Mouse (Mus musculus) stomach, embryonic 16.5 days (tissue): ENCODE data around the gene Rpl7l1. TPM values are rescaled to one million over a fixed set of nuclear protein-coding genes. Genes with fewer than 3 reads are reported as not detected.
"Not testable (repeated sequence)": the region's sequence is repeated elsewhere in the genome, so short reads cannot be mapped to it uniquely, and the experiment has no call there.

Source experiments
- ATAC-seq: fragments of 200-750 bp; cut with Nextera tagmentation; 2 replicates; pipeline ENCODE4 v1.8.0; 2017; ENCODE audit warnings: moderate number of reproducible peaks, moderate TSS enrichment; ENCODE audit not compliant: insufficient read depth, low FRiP score
- H3K27ac ChIP-seq: fragments of 300-500 bp; sonication (generic); 2 replicates; pipeline ENCODE4 v1.5.1; 2014; ENCODE audit warnings: low read length
- H3K27me3 ChIP-seq: fragments of 300-500 bp; sonication (generic); 2 replicates; pipeline ENCODE4 v1.6.1; 2014; ENCODE audit warnings: low read length, control low read depth, mixed read lengths; ENCODE audit not compliant: control insufficient read depth, insufficient read depth
- H3K36me3 ChIP-seq: fragments of 300-500 bp; sonication (generic); 2 replicates; pipeline ENCODE4 v1.6.1; 2014; ENCODE audit warnings: low read length; ENCODE audit not compliant: control insufficient read depth, insufficient read depth
- H3K4me1 ChIP-seq: fragments of 300-500 bp; sonication (generic); 2 replicates; pipeline ENCODE4 v1.6.1; 2014; ENCODE audit warnings: low read length, control low read depth, mixed read lengths; ENCODE audit not compliant: control insufficient read depth, insufficient read depth
- H3K4me2 ChIP-seq: fragments of 300-500 bp; sonication (generic); 2 replicates; pipeline ENCODE4 v1.6.1; 2014; ENCODE audit warnings: low read depth, low read length, mixed read lengths
- H3K4me3 ChIP-seq: fragments of 300-500 bp; sonication (generic); replicated peaks from 2 replicates; pipeline ENCODE4 v1.5.1; 2014; ENCODE audit warnings: mild to moderate bottlenecking, low read length
- H3K9ac ChIP-seq: fragments of 300-500 bp; sonication (generic); 2 replicates; pipeline ENCODE4 v1.6.1; 2014; ENCODE audit warnings: low read length
- H3K9me3 ChIP-seq: fragments of 300-500 bp; sonication (generic); replicated peaks from 2 replicates; pipeline ENCODE4 v1.6.1; 2016; ENCODE audit warnings: low read length, control low read depth; ENCODE audit not compliant: control insufficient read depth
- WGBS: fragments of 180-500 bp; shearing (Covaris S2); extraction: QIAGEN DNeasy Blood & Tissue Kit; methylation state at CpG from one replicate; pipeline ENCODE4 v1.1.7; 2014; 5-methylcytosine and 5-hydroxymethylcytosine counted together
- polyA plus RNA-seq: library from polyadenylated mRNA; unstranded; fragments of >200 nt; fragmentation: Nextera tagmentation; extraction: Ambion mirVana; gene quantifications from 2 replicates; pipeline ENCODE4 v1.2.1, GENCODE M21; 2015

Rpl7l1 gene
- polyA plus RNA-seq, 1 experiment from 2014 or later: 155 TPM

GRCm38 (mm10) chr17:46772404-46773277, 9.8 kb downstream of the Rpl7l1 start, which contains the start of gene 2310039H08Rik:
2310039H08Rik (plus strand) TSS chr17:46772635.
- peaks cover 19% of the 10 kb centered on the region; the same call in 1 of the 2 replicates for H3K36me3 ChIP-seq
- peaks cover 16% of the 10 kb centered on the region for H3K4me1 ChIP-seq
- peak within 1 kb of the TSS; percentile 92 for H3K4me3 ChIP-seq
- peak within 1 kb of the TSS; percentile 79 for H3K4me2 ChIP-seq
- WGBS: under 1% methylated on average over 50 of the region's 50 CpGs
- peak within 1 kb of the TSS; percentile 88 for H3K9ac ChIP-seq
- H3K27ac ChIP-seq: peak within 1 kb of the TSS; percentile 93
- no peaks in the 10 kb centered on the region for H3K9me3 ChIP-seq
- no peaks in the 10 kb centered on the region for H3K27me3 ChIP-seq
- ATAC-seq: peak; percentile 89

DNA sequence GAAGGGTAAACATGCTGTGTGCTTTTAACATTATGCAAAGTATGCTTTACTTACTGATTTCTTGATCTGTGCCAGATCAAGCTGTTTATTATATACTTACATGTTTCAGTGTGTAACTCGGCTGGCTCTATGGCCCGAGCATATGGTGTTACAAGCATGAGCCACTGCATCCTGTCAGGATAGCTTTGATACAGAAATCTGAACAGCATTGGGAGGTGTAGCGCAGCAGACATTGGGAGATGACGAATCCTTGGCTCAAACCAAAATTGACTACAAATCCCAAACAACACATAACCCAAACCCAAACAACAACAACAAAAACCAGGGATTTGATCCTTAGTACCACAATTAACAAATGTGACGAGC, 10.5 kb downstream of the Rpl7l1 start:
- Histone ChIP-seq H3K4me2 (peak overlapping the region; percentile 79), H3K27me3 (no peaks in the 10 kb centered on the region), H3K27ac (peak overlapping the region; percentile 93), H3K36me3 (peaks cover 13% of the 10 kb centered on the region; the same call in 1 of the 2 replicates), H3K4me1 (peaks cover 16% of the 10 kb centered on the region), H3K9me3 (no peaks in the 10 kb centered on the region), H3K9ac (peak overlapping the region; percentile 88), H3K4me3 (peak overlapping the region; percentile 92)
- no peak for ATAC-seq
- WGBS: 4% methylated on average over 5 of the region's 5 CpGs

GRCm38 (mm10) chr17:46771616-46772015, 10.9 kb downstream of the Rpl7l1 start:
- peak overlapping the region; percentile 93; the same call in 1 of the 2 replicates for H3K27ac ChIP-seq
- ATAC-seq: no peak
- H3K27me3 ChIP-seq: no peaks in the 10 kb centered on the region
- H3K36me3 ChIP-seq: peaks cover 9% of the 10 kb centered on the region; the same call in 1 of the 2 replicates
- H3K4me3 ChIP-seq: peak overlapping the region; percentile 92
- peaks cover 16% of the 10 kb centered on the region for H3K4me1 ChIP-seq
- peak overlapping the region; percentile 88 for H3K9ac ChIP-seq
- WGBS: 57% methylated on average over 17 of the region's 17 CpGs
- no peaks in the 10 kb centered on the region for H3K9me3 ChIP-seq
- H3K4me2 ChIP-seq: peak overlapping the region; percentile 79

DNA sequence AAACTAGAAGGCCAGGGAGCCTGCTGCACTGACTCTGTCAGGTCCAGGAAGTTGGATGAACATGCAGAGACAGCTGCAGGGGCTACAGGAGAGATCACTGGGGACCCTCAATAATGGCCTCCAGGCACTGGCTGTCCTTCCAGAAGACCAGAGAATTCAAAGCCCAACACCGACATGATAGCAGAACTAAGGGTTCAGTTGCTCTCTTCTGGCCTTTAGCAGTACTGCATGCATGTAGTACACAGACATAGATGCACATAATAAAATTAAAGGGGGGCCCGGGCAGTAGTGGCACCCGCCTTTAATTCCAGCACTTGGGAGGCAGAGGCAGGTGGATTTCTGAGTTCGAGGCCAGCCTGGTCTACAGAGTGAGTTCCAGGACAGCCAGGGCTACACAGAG, 11.4 kb downstream of the Rpl7l1 start:
- H3K4me3 ChIP-seq: no peak overlapping the region
- no peaks in the 10 kb centered on the region for H3K9me3 ChIP-seq
- 86% methylated on average over 4 of the region's 4 CpGs for WGBS
- H3K9ac ChIP-seq: no peak overlapping the region
- H3K27ac ChIP-seq: no peak overlapping the region
- H3K4me2 ChIP-seq: no peak overlapping the region
- ATAC-seq: no peak
- peaks cover 16% of the 10 kb centered on the region for H3K4me1 ChIP-seq
- no peaks in the 10 kb centered on the region for H3K27me3 ChIP-seq
- peaks cover 8% of the 10 kb centered on the region; the same call in 1 of the 2 replicates for H3K36me3 ChIP-seq

DNA sequence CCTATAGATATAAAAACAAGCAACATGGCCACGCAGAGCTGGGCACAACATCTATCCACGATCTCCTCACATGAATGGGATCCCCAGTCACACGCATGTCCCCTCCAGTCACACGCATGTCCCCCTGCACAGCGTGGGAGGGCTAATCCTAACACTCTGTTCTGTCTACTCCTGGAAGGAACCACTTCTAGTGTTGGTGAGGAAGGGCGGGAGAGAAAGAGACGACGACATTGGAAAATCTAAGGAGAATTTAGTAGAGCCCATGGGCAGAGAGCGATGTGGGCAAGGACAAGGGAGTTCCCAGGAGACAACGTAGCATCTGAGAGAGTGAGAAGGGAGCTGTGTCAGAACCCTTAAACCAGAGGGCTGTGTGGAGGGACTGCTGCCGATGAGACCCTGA, 11.9 kb downstream of the Rpl7l1 start:
- Histone ChIP-seq H3K27ac (no peak overlapping the region), H3K36me3 (peaks cover 8% of the 10 kb centered on the region; the same call in 1 of the 2 replicates), H3K9me3 (no peaks in the 10 kb centered on the region), H3K4me2 (no peak overlapping the region), H3K4me1 (peaks cover 16% of the 10 kb centered on the region), H3K27me3 (no peaks in the 10 kb centered on the region), H3K4me3 (no peak overlapping the region), H3K9ac (no peak overlapping the region)
- WGBS: 91% methylated on average over 11 of the region's 11 CpGs
- ATAC-seq: no peak

DNA sequence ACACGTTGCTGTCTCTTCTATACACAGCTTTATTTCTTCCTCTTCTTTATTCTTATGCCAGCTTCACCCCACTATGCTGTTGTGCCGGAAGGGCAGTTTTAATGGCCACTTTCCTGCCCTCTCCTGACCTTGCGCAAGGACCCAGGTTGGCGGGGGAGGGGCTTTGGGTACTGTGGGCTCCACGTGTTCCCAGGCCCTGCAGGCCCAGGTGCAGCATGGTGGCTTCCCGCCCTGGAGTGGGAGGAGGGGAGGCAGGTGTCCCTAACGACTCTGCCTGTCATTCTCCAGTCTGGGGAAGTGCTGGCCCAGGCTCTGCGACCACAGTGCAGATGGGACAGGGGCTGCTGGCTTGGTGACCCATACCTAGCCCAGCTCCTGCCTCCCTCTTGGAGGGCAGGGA, 14.6 kb downstream of the Rpl7l1 start:
- no peaks in the 10 kb centered on the region for H3K36me3 ChIP-seq
- 48% methylated on average over 8 of the region's 8 CpGs for WGBS
- no peaks in the 10 kb centered on the region for H3K27me3 ChIP-seq
- H3K4me3 ChIP-seq: no peak overlapping the region
- ATAC-seq: no peak
- peaks cover 7% of the 10 kb centered on the region for H3K4me1 ChIP-seq
- H3K9me3 ChIP-seq: no peaks in the 10 kb centered on the region
- H3K27ac ChIP-seq: no peak overlapping the region
- no peak overlapping the region for H3K4me2 ChIP-seq
- H3K9ac ChIP-seq: no peak overlapping the region

DNA sequence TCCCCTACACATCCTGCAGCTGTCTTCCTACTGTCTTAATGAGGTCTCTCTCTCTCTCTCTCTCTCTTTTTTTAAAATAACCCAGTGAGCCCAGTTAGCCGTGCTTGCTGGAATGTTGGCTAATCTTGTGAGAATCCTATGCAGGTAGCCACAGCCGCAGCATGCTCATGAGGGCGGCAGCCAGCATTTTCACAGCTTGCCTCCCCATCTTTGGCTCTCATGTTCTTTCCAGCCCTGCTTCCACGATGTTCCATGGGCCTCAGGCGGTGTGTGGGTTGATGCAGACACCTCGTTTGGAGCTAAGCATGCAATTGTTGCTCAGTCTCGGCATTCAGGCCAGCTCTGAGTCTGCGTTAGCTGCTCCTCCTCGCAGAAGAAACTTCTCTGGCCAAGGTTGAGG, 17.6 kb downstream of the Rpl7l1 start:
- H3K9ac ChIP-seq, H3K36me3 ChIP-seq, H3K9me3 ChIP-seq, H3K4me2 ChIP-seq, H3K27ac ChIP-seq, H3K27me3 ChIP-seq, H3K4me3 ChIP-seq, ATAC-seq, H3K4me1 ChIP-seq: not testable (repeated sequence)
- WGBS: 61% methylated on average over 9 of the region's 9 CpGs

DNA sequence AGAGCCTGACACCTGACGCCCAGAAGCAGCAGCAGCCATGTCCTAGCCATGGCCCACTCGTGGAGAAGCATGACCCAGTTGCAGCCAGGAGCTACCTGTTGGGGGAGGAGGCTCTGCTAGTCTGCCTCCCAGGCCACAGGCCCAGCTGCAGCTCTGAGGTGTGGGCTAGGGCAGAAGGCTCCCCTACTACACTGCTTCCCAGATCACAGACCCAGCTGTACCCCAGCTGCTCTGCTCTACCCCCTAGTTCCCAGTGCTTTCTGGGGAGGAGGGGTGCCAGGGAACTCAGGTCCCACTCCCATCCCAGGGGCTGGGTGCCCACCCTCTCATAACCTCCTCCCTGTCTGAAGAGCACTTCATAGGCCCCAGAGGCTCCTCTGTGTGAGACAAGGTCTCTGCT, 18.9 kb downstream of the Rpl7l1 start, which contains the start of gene Ptcra:
TSS of gene Ptcra (minus strand) at position 169 of the 400 bp plus-strand sequence.
- no peaks in the 10 kb centered on the region for H3K36me3 ChIP-seq
- no peaks in the 10 kb centered on the region for H3K9me3 ChIP-seq
- no peaks in the 10 kb centered on the region for H3K4me1 ChIP-seq
- H3K4me2 ChIP-seq: no peak within 1 kb of the TSS
- H3K27me3 ChIP-seq: no peaks in the 10 kb centered on the region
- H3K9ac ChIP-seq: no peak within 1 kb of the TSS
- no peak within 1 kb of the TSS for H3K27ac ChIP-seq
- no peak within 1 kb of the TSS for H3K4me3 ChIP-seq
- WGBS: 69% methylated on average over 2 of the region's 2 CpGs
- ATAC-seq: 0 out of 2 replicates have a peak, but pooled peaks have one; percentile 17

GRCm38 (mm10) chr17:46758753-46759152, 23.7 kb downstream of the Rpl7l1 start:
- no peaks in the 10 kb centered on the region for H3K27me3 ChIP-seq
- H3K4me3 ChIP-seq: no peak overlapping the region
- H3K9me3 ChIP-seq: no peaks in the 10 kb centered on the region
- H3K36me3 ChIP-seq: no peaks in the 10 kb centered on the region
- no peaks in the 10 kb centered on the region for H3K4me1 ChIP-seq
- no peak overlapping the region for H3K9ac ChIP-seq
- no peak for ATAC-seq
- H3K4me2 ChIP-seq: no peak overlapping the region
- H3K27ac ChIP-seq: no peak overlapping the region
- WGBS: 70% methylated on average over 12 of the region's 12 CpGs
